Mouse (Mus musculus): ENCODE measurements around the gene Loxl3.
A peak's percentile ranks its signal among the peaks of the same experiment; 100 is the strongest.

The Loxl3 gene

DNA sequence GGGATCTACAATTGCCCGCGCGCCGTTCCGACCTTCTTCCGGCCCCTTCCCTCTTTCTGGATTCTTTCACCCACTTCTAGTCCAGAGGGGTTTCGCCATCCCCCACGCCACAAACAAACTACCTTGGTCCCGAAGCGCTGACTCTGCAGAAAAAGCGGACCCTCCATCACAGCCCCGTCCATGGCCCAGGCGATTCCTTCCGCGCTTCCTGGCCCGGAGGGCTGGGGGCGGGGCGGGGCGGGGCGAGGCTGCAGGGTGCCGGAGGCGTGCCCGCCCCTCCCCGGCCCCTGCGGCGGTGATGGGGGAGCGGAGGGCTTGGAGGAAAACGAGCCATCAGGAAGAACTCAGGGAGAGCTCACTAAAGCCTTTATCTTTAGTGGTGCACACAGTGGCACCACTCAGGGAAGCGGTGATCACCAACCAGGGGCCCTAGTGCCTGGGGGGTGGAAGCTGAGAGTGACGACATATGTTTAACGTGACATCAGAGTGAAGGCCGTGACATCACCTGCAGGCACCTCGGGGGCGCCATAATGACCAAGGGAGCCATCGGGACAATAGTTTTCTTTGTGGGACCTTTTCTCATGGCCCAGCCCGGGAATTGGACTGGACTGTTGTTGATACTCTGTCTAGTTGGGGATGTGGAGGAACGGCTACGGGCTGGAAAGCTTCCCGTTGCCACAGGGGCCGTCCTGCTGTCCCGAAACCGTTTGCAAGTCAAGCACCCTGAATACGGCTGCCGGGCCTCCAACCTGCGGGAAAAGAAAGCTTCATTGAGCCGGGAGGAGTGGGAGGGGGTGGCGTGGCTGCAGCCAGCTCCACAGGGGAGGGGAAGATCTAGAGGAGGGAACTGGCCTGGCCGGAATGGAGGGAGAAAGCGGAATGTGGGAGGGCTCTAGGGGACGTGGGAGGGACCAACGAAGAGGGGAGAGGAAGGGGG, at the start of gene Loxl3, which contains the start of gene Dok1:
Gene Loxl3 (plus strand): TSS at position 925 of the 937 bp plus-strand sequence.
Gene Dok1 (minus strand): TSS at position 223 of the 937 bp plus-strand sequence.
- DNase-seq (ENCODE audit: extremely low spot score, low read depth, low spot score): peak; percentile 37

DNA sequence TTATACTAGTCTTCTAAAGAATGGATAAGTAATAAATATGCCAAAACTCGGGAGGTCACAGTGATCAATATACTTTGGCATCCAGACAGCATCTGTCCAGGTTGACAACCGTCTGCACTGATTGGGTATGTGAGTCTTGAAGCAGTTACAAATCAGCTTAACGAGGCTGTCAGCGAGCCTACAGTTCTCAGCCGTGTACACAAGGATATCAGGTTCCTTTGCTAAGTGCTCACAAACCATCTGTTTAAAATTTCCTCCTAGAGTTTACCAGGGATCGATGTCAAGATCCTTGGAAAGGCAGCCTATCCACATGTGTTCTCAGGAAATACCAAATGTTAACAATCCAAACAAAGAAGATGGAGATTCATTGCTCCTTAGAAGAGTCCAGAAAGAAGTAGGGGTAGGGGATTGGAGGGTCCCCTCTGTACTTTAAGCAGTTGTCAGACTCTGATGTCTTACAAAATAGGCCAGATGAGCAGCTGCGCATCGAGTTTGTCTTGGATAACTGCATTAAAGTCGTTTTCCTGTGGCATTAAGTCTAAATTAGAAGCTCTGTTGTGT, 46.5 kb upstream of the Loxl3 start:
- peak; percentile 93 for DNase-seq (ENCODE audit: extremely low spot score, low read depth, low spot score)

DNA sequence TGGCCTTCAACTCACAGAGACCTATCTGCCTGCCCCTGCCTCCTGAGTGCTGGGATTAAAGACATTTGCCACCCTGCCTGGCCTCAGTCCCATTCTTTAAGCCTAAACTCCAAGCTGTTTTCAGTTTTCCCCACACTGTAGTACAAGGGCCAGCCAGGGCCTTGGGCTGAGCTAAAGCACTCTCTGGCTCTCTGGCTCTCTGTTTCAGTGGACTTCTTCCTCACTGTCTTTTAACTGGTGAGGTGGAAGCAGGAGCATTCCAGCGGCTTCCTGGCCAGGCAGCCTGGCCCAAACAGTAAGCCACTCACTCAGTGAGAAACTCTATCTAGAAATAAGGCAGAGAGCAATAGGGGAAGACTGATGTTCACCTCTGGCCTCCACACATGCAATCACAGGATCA, 40.3 kb upstream of the Loxl3 start:
- DNase-seq (ENCODE audit: extremely low spot score, low read depth, low spot score): no peak

DNA sequence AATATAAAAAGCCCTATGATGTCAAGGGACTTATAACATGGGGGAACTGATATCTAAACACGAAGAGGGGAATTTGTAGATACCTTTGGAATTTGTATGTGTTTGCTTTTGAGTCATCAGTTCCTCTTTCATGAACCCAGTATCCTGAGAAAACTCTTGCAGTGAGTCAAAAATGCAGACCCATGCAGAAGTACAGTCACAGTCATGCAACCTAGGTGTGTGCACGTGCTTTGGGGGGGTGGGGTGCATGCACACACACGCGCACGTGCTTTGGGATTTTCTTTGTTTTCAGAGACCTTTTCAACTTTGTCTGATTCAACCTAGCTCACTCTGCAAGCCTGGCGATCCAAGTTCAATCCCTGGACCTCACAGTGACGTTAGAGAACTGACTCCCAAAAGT, 39.6 kb upstream of the Loxl3 start:
- no peak for DNase-seq (ENCODE audit: extremely low spot score, low read depth, low spot score)

DNA sequence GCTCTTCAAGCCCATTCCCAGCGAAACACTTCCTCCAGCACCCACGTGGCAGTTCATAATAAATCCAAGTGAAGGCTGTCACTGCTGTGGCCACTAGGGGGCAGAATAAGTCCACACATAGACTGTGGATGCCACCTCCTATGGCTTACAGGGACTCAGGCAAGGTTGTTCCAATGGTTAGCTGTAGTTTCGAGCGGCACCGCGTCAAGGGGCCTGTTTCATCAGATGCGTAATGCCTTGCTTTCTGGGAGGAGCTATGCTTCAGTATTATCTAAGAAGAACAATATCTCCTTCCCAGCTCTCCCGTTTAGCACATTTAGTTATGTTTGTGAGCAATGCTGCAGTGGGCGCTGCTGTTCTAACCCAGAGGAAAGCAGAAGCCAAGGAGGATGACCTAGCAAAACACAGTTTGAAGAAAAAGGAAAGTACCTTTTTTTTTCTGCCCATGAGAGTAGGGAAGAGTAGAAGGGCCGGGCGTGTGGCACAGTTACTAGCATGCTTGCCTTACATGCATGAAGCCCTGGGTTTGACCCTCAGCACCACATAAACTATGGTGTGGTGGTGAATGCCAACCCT, 37.1 kb upstream of the Loxl3 start:
- peak; percentile 94 for DNase-seq (ENCODE audit: extremely low spot score, low read depth, low spot score)

DNA sequence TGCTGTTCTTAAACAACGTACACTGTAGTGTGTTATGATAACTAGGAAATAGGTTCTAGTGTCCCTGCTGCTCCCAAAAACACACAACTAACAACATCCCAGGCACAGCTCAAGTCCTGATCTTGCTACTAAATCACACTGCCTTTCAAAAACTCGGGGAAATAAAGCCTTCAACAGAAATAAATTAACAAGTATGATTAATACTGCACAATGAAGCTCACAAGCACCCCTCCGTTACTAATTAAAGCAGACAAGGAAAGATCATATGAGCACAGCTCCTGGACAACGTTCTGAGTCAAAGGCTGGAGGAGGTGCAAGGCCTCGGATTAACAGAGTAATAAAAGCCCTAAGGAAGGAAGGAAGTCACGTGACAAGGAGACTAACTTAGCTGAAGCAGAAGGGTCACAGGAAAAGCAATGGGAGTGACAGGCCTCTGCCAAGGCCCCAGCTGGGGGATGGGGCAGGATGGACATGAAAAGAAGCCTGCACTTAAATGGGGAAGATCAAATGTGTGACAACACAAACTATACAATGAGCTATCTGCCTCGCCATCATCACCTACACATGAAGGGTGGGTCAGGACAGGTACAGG, 36.4 kb upstream of the Loxl3 start:
- no peak for DNase-seq (ENCODE audit: extremely low spot score, low read depth, low spot score)

DNA sequence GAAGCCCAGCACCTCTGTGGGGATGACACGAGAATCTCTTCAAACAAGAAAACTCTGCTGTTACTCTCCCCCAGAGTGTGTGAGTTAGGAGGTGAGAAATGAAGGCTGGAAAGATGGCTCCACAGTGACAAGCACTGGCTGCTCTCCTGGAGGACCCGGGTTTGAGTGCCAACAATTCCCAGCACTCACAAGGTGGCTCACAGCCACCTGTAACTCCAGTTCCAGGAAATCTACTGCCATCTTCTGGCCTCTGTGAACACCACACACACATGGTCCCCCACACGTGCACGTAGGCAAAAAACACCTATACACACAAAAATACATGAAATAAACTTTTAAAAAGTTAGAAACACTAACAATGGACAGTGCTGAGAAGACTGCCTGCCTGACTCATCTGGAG, 35.6 kb upstream of the Loxl3 start:
- DNase-seq (ENCODE audit: extremely low spot score, low read depth, low spot score): no peak

DNA sequence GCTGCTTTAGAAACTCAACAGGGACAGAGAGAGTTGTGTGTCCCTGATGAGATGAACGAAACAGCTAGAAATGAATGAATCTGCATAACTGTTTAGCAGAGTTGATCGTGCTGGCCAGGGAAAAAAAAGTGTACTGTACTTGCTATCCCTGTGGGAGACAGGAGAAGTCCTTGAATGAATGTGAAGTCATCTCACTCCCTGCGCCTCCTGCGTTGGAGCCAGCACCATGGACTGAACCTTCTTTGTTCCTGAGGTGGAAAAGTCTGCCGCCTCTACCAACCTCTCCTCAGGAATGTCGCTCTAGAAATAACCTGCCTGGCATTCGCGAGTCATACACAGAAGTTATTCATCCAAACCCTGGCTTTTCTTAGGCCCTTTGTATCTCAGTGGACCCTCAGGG, 34.0 kb upstream of the Loxl3 start:
- DNase-seq (ENCODE audit: extremely low spot score, low read depth, low spot score): no peak

DNA sequence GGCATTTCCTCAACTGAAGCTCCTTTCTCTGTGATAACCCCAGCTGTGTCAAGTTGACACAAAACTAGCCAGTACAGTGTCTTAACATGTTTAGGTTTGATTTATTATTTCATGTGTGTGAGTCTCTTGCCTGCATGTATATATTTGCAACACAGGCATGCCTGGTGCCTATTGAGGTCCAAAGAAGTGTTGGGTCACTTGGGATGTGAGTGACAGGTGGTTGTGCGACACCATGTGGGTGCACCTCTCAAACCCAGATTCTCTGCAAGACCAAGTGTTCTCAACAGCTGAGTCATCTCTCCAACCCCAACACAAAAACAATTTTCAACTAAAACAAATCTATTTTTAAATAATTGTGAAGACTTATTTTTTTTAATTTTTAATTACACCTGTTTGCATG, 30.9 kb upstream of the Loxl3 start:
- no peak for DNase-seq (ENCODE audit: extremely low spot score, low read depth, low spot score)

DNA sequence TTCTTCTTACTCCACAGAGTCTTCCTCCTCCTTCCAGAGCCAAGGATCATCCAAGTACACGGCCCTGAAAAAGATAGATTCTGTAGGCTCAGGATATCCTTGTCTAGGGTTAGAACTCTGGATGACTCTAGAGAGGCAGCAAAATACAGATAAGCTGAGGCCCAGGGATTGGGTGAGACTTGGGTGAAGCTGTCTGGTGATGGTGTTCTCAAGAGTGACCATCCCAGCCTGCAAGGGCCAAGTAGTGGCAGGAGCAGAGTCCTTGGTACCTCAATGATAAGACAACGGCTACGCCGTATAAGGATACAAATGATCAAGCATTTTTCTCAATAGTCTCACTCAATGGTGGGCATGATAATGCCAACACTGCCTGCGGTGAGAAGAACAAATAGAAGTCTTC, 30.1 kb upstream of the Loxl3 start:
- DNase-seq (ENCODE audit: extremely low spot score, low read depth, low spot score): no peak

DNA sequence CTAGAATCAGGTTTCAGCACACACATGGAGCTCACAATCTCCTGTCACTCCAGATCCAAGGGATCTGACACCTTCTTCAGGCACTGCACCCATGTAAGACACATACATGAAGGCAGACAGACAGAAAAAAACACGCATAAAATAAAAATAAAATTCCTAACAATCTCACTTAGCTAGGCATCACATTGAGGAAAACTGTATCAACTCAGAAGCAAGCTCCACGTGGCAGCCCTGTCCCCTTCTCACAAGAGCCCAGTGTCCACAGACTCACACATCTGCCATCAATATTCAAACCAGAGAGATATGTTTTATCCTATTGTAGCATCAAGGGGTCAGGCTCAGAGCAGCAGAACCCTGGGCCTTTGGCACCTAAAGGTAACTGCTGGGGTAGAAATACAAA, 29.7 kb upstream of the Loxl3 start:
- DNase-seq (ENCODE audit: extremely low spot score, low read depth, low spot score): no peak

DNA sequence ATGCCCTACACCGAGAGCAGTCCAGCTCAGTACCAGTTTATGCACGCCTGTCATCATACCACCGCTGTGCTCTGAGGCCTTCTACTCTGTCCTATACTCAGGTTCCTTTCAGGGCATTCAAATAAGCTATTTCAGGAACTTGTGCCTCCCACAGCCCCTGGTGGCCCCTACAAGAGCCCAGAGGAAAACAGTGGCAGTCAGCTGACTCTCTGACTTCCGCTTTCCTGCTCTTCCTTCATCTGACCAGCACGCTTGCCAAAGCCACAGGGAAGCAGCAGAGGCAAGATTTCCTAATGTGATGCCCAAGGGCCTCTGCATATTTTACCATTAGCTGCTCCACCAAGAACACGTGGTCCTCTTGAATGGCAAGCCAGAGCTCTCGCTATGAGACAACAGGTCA, 29.1 kb upstream of the Loxl3 start:
- DNase-seq (ENCODE audit: extremely low spot score, low read depth, low spot score): no peak

DNA sequence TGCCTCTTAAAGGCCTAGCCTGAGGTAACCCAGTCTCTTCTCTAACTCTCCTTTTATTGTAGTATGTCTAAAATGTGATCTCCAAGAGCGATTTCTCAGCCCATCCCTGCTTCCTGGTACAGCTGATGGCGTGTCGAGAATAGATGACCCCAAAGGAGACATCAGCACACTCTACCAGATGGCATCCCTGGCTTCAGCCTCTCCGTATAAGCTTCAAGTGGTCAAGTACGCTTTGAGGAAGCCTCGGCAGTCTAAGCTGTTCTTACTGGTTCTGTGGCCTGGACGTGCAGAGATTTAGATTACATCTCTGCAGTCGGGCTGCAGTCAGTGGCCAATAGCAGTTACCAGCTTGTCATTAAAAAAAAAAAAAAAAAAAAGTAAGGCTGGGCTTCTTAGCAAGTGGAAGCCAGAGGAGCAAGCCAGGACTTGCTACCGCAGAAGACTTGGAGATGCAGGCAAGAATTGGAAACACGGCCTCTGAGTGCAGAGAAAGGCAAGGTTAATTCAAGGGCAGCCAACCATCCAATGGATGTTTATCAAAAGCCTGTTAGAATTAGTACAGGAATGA, 28.4 kb upstream of the Loxl3 start:
- DNase-seq (ENCODE audit: extremely low spot score, low read depth, low spot score): no peak

DNA sequence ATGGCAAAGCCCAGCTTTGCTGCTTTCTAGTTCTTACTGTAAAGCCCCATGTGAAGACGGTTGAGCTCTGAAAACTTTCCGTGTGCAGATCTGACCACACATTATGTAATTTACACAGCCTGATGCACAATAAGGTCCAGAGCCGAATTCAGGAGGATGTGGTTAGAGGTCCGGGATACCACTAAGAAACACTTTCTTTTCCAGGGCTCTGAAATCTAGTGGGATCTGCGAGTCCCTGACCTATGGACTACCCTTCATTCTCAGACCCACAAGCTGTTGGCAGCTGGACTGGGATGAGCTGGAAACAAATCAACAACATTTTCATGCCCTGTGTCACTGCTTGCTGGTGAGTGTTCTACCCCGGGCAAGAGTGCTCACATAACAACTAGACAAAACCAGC, 27.9 kb upstream of the Loxl3 start:
- no peak for DNase-seq (ENCODE audit: extremely low spot score, low read depth, low spot score)

DNA sequence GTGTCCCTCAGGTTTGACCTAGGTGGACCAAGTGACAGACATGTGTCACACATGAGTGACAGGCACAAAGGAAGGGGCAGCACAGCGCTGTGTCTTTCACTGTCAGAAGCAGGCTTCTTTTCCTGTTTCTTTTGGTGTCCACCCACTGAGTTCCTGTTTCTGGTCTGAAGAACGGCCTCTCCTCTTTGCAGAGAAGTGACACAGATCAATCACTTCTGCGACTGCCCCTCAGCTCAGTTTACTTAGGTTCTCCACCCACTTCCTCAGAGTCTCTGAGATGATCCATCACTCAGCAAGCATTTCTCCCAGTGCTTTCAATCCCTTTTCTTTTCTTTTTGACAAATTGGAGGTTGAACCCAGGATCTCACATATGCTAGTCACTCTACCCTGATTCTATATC, 25.3 kb upstream of the Loxl3 start:
- no peak for DNase-seq (ENCODE audit: extremely low spot score, low read depth, low spot score)

DNA sequence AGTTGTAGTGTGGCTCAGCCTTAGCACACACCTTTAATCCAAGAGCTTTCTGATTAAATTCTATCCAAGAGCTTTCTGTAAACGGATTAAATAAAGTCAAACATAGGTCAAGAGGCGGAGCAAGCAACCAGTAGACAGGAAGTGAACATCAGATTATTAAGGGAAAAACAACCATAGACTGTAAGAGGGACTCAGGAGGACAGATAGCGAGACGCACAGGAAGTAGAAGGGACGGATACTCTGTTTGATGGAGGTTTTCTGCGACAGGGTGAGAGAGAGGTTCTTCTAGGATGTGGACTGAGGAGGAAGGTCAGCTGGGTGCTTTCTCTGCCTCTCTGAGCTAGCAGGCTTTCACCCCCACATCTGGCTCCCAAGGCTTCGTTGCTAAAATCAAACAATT, 24.0 kb upstream of the Loxl3 start:
- DNase-seq (ENCODE audit: extremely low spot score, low read depth, low spot score): no peak

DNA sequence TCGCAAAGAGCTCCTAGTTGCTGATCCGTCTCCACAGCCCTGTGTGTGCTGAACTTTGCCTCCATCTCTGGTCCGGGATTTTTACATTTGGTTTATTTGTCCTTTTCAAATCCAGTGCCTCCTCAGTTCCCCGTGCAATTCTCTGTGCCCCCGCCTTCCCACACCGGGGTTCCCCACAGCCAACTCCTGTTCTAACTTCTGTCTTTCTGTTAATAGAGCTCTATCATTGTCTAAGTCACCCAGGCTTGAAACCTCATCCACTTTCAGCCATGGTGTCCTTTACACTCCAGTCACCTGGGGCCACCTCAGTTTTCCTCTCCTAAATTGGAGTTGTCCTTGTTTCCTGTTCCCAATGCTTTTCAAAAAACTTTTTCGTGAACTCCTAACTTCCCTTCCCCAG, 22.7 kb upstream of the Loxl3 start:
- DNase-seq (ENCODE audit: extremely low spot score, low read depth, low spot score): no peak

DNA sequence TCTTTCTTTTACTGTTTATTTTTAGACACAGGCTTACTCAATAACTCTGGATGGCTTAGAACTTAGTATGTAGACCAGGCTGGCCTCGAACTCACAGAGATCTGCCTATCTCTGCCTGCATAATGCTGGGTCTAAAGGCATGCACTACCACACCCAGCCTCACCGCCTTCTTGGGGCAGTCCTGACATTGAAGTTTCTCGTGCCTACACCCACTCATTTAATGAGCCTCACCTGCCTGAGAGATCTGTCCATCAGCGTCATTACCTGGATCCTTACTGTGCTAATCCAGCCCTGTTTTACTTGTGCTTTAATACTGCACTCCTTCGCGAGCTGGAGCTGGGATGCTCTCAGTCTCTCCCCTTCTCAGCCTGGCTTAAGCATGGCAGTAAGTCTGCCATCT, 22.2 kb upstream of the Loxl3 start:
- no peak for DNase-seq (ENCODE audit: extremely low spot score, low read depth, low spot score)

DNA sequence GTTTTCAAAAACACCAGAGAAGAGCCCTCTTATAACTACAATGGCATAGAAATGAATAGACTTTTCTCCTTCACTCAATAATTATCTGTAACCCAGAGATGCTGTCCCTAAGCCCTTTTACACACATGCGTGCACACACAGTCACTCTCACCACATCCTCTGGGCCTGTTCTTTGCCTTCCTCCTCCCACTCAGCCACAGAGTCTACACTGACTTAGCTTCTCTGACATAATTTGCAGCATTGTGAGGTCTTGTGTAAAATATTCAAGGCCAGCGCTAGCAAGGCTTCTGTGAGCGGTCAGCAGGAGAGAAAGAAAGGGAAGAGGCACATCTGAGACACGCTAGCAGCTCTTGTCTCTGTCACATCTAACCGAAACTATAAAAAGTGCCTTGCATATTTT, 20.5 kb upstream of the Loxl3 start:
- no peak for DNase-seq (ENCODE audit: extremely low spot score, low read depth, low spot score)

DNA sequence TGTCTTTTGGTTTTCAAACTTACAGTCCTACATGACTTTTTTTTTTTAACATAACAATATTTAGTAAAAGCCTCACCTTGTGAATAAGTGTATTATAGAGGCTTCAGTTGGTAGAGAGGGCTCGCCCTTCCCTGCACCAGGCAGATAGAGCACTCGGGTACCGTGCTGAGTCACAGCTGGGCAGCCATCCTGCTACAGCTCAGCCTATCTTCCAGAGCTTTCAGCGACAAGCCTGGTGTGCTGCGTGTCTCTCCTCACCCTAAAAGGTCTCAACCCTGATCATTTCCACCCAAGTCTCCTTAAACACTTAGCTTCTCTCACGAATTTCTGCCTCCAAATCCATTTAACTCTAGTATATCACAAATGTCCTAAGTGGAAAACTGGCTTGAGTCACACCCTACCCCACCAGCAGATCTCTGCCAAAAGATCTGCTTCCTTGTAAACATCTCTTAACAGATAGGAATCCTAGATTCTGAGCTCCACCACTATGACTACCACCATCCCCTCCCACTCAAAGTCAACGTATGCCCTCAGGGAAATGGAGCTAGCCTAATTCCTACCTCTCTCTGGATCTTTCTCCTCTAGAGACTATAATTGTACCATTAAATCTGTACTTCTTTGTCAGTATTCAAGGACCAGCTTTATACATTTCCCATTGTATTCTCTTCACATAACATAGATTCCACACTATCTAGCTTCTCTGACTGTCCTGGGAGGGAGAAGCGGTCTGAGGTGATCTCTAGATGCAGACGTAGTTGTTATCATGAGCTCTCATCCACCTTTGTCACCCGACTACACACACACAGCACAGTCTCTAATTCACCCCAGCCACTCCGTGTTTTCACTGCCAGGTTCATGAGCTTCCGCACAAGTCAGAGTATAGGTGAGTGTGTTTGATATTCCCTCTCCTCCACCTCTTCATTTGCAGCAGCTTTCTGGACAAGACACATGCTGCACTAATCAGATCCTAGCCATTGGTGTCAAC, 19.2 kb upstream of the Loxl3 start:
- DNase-seq (ENCODE audit: extremely low spot score, low read depth, low spot score): no peak
